Mouse (Mus musculus) testis, adult 2 months (tissue): ENCODE measurements around the gene Cnn1. TPM values are rescaled to one million over a fixed set of nuclear protein-coding genes. Genes with fewer than 3 reads are reported as not detected.

Experiments
- H3K27ac ChIP-seq: fragments of 200-500 bp; 2 replicates; pipeline ENCODE4 v1.5.1; 2012; ENCODE audit warnings: low read depth, low read length; ENCODE audit not compliant: control insufficient read depth, insufficient read depth
- H3K27me3 ChIP-seq: fragments of 200-500 bp; 2 replicates; pipeline ENCODE4 v1.6.1; 2012; ENCODE audit warnings: mild to moderate bottlenecking, low read length, moderate library complexity; ENCODE audit not compliant: control insufficient read depth, insufficient read depth
- H3K36me3 ChIP-seq: fragments of 200-500 bp; 2 replicates; pipeline ENCODE4 v1.6.1; 2012; ENCODE audit warnings: mild to moderate bottlenecking, low read length; ENCODE audit not compliant: control insufficient read depth, insufficient read depth
- H3K4me1 ChIP-seq: fragments of 200-500 bp; 2 replicates; pipeline ENCODE4 v1.6.1; 2012; ENCODE audit warnings: low read length; ENCODE audit not compliant: control insufficient read depth, insufficient read depth
- H3K4me3 ChIP-seq: fragments of 200-500 bp; 2 replicates; pipeline ENCODE4 v1.5.1; 2012; ENCODE audit warnings: low read depth, mild to moderate bottlenecking, low read length, moderate library complexity, mixed read lengths; ENCODE audit not compliant: control insufficient read depth
- CTCF ChIP-seq: fragments of 200-500 bp; IDR thresholded peaks from 2 replicates; pipeline ENCODE4 v1.5.1; 2012; ENCODE audit warnings: low read depth, mild to moderate bottlenecking, inconsistent platforms, low read length, moderate library complexity; ENCODE audit not compliant: control insufficient read depth, insufficient read depth, insufficient replicate concordance
- POLR2A ChIP-seq: fragments of 200-500 bp; IDR thresholded peaks from 2 replicates; pipeline ENCODE4 v1.6.1; 2012; ENCODE audit warnings: low read depth, mild to moderate bottlenecking, inconsistent platforms, low read length, moderate library complexity; ENCODE audit not compliant: control insufficient read depth
- polyA plus RNA-seq: library from polyadenylated mRNA; depleted of rRNA; stranded (reverse); fragments of >200 nt; gene quantifications from 2 replicates; pipeline ENCODE4 v1.2.3, GENCODE M21; 2012; rRNA removed

Gene Cnn1
- polyA plus RNA-seq, result 5.8 and 22.3 TPM in 2 replicates

DNA sequence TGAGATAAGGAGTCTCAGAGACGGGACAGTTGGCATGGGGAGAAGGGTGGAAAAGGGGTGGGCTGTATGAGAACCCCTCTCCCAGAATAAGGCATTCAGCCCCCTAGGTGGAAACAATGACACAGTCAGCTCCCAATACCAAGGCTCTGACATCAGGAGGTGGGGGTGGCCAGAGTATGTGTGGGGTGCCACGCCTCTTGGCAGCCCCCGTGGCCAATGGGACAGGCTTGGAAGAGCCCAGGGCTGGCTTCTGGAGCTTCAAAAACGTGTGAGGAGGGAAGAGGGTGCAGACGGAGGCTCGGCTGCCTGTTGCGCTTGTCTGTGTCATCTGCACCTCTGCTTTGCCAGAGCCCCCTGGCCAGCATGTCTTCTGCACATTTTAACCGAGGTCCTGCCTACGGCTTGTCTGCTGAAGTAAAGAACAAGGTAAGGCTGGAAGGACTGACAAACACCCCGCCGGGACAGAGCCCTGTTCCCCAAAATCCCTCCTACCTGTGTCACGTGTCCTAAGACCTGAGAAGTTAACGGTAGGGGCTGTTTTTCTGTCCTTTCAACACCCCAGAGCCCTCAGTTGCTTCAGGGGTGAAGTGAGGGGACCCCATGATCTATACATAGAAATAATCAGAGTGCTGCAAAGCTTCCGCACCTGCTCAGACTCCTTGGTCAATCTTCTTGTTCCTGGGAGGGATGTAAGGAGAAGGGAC lies at the start of gene Cnn1:
Cnn1 (plus strand) TSS at position 224 of the 704 bp plus-strand sequence.
- Histone ChIP-seq H3K36me3 (no peaks in the 10 kb centered on the region), H3K27ac (peak within 1 kb of the TSS; percentile 21; the same call in 1 of the 2 replicates), H3K4me3 (peak within 1 kb of the TSS; percentile 66), H3K27me3 (no peaks in the 10 kb centered on the region), H3K4me1 (peaks cover 7% of the 10 kb centered on the region; the same call in 1 of the 2 replicates)
- TF ChIP-seq CTCF, result no peak
- no peak for TF ChIP-seq POLR2A

DNA sequence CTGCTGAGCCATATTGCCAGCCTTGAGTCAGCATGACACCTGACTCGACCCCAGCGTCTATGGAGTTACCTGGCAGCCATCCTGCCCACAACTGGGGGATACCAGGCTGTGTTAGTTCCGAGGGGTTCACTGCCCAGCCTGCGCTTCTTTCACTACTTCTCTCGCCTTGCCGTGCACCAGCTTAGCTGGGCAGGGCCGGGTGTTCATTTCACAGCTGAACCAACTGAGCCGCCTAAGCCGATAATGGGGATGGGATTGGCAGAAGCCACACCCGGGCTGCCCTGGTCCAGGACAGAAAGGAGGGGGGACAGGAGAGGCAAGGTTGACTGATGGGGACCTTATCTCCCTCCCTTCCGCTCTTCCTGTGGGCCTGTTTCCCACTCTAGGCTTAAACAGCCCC lies 49.7 kb upstream of the Cnn1 start:
- Histone ChIP-seq H3K4me3 (no peak overlapping the region), H3K36me3 (no peaks in the 10 kb centered on the region), H3K27ac (no peak overlapping the region), H3K4me1 (peaks cover 18% of the 10 kb centered on the region), H3K27me3 (peaks cover 2% of the 10 kb centered on the region; the same call in 1 of the 2 replicates)
- TF ChIP-seq CTCF, result no peak
- TF ChIP-seq POLR2A, result no peak

DNA sequence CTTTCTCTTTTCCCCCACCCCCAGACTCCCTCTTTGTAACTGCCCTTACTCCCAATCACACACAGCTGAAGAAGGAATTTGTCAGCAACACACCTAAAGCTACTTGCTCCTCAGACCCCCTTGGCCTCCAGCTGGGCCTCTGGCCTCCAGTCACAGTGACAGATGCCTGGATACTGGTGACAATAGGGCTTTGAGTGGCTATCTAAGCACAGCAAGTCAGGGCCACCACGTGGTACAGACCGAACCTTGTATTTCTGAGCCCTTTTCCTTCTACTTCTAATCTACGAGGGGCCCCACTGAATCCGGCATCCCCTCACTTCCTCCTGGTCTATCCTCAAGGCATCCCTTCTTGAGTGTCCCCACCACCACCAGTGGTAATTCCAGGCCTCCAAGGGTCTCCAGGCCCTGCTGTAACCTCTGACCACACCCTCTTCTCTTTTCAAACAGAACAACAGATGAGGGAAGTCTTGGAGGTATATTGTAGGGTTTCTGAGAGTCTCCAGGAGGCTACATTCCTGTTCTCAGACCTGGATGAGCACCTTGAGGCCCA lies 49.2 kb upstream of the Cnn1 start:
- no peaks in the 10 kb centered on the region for H3K36me3 ChIP-seq
- H3K27ac ChIP-seq, result no peak overlapping the region
- H3K4me3 ChIP-seq, result no peak overlapping the region
- peaks cover 23% of the 10 kb centered on the region for H3K4me1 ChIP-seq
- peaks cover 2% of the 10 kb centered on the region; the same call in 1 of the 2 replicates for H3K27me3 ChIP-seq
- TF ChIP-seq CTCF (no peak), POLR2A (no peak)

DNA sequence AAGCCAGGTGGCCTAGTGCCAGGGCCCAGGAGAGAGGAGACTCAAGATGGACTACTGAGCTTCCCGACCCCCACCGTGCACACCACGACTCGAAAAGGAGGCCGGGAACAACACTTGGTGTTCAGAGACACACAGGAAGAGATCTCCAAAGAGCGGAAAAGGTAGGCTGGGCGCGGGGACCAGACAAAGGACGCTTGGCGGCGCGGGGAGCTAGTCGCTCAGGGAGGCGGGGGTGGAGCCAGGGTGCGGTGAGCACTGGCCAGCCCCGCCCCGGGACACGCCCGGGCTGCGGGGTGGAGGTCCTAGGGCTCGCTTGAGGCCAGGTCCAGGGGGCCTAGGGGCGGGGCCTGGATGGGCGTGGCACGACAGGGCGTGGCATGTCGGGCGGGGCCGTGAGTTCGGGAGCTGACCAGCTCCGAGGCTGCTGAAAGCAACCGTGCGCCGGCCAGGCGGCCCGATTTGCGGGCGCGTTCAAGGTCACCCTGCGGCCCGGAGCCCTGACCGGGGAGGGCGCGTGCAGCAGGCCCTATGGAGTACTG lies 48.6 kb upstream of the Cnn1 start:
- TF ChIP-seq POLR2A (no peak), CTCF (no peak)
- H3K4me3 ChIP-seq, result peak overlapping the region; percentile 51
- no peak overlapping the region for H3K27ac ChIP-seq
- peaks cover 2% of the 10 kb centered on the region; the same call in 1 of the 2 replicates for H3K27me3 ChIP-seq
- peaks cover 28% of the 10 kb centered on the region for H3K4me1 ChIP-seq
- H3K36me3 ChIP-seq, result no peaks in the 10 kb centered on the region

DNA sequence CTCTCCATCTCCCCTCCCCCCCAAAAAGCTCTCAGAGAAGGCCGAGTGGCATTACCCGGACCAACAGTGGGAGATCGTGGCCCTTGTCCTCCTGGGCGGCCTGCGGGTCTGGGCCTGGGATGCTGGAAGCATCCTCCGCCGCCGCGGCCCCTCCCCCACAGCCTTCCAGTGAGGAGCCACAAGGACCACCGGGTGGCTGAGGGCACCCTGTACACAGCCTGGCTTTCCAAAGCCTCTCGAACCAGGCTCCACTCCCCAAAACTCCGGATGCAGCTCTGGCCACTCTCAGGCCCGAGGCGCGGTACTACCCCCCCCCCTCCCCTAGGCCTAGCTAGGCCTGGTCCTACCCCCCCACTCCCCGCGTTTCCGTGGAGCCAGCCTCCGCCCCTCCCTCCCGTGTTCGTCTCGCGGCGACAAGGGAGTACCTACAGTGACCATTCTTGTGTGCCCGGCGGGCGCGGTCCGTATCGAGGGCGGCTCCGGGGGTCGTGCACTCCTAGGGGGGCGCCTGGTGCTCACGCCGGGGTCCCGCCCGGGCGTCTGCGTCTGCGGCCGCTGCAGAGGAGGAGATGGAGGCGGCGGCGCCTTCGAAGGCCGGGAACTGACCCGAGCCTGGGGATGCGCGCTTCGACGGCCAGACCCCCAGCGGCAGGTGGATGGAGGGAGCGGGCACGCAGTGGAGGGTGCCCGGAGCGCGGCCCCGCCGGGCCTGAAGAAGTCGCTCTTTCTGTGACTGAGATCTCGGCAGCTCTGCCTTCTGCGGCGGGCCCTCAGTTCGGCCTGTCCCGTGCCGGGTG lies 47.7 kb upstream of the Cnn1 start:
- Histone ChIP-seq H3K36me3 (no peaks in the 10 kb centered on the region), H3K27ac (no peak overlapping the region), H3K4me3 (peak overlapping the region; percentile 76), H3K27me3 (peaks cover 2% of the 10 kb centered on the region; the same call in 1 of the 2 replicates), H3K4me1 (peaks cover 32% of the 10 kb centered on the region)
- TF ChIP-seq POLR2A (no peak), CTCF (no peak)

DNA sequence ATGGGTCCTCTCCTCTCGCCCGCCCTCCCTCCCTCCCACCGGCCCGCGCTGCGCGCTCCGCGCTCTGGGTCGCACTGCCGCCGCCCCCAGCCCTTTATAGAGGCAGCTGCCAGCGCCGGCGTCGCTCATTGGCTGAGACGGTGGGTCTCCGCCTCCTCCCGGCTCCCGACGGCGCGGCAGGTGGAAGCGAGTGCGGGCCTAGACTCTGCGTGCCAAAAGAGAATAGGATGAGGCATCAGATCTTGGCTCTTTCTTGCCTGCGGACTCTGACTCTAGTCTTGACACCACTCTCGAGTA lies 47.1 kb upstream of the Cnn1 start, which contains the start of gene Elavl3:
Elavl3 (minus strand) TSS at position 66 of the 297 bp plus-strand sequence.
- peaks cover 2% of the 10 kb centered on the region; the same call in 1 of the 2 replicates for H3K27me3 ChIP-seq
- no peak for TF ChIP-seq POLR2A
- TF ChIP-seq CTCF, result no peak
- no peaks in the 10 kb centered on the region for H3K36me3 ChIP-seq
- peak within 1 kb of the TSS; percentile 76 for H3K4me3 ChIP-seq
- no peak within 1 kb of the TSS for H3K27ac ChIP-seq
- peaks cover 32% of the 10 kb centered on the region for H3K4me1 ChIP-seq

DNA sequence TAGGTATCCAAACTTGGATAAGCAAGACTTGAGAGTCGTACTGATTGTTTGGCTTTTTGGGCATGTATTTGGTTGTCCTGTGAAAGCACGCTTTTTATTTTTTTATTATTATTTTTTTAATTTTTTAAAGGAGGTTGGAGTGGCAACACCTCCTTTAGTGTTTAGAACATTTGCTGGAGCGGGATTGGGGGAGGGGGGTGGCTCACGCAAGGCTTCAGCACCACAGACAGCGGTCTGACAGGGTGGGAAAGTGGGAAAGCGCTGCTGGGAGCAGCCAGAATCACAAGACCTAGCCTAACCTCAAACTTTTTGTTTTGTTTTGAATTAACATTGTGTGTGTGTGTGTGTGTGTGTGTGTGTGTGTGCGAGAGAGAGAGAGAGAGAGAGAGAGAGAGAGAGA lies 45.4 kb upstream of the Cnn1 start:
- Histone ChIP-seq H3K4me3 (no peak overlapping the region), H3K36me3 (no peaks in the 10 kb centered on the region; the same call in 1 of the 2 replicates), H3K27me3 (peaks cover 2% of the 10 kb centered on the region; the same call in 1 of the 2 replicates), H3K4me1 (peaks cover 32% of the 10 kb centered on the region), H3K27ac (no peak overlapping the region)
- no peak for TF ChIP-seq POLR2A
- no peak for TF ChIP-seq CTCF
